Mouse (Mus musculus): ENCODE results near the gene Rev1.

The Rev1 gene

DNA sequence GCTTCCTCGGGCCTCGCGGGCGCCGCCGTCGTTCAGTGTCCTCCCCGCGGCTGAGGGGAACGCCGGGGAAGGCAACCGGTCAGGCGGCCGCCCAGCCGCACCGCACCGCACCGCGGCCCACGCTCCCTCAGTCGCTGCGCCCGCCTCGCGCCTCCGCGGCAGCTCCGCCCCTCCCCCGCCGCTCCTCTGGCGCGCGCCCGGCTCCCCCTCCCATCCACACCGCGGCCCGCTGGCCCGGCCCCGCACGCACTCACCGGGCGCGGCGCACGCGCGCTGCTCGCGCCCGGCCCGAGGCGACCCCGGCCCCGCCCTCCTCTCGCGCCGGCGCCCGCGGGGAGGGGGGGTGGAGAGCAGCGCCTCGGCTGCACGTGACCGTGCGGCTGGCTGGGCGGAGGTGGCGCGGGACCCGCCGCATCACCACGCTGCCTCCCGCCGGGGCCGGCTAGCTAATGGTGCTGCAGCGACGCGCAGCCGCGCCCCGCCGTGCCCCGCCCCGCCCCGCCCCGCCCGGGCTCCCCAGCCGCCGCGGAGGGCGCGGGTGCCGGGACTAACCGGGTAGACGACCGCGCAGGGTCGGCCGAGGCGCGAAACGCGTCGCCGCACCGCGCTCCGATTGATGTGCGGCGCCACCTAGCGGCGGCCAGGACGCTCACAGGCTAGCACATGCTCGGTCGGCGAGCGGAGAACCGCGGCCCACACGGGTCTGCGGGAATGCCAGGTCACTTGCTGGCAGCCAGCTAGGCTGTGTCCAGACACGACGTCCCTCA is at the start of gene Rev1:
Gene Rev1 (minus strand): TSS at position 301 of the 767 bp plus-strand sequence.
- peak; percentile 81 for ATAC-seq (ENCODE audit: insufficient number of reproducible peaks, low FRiP score, low TSS enrichment)

DNA sequence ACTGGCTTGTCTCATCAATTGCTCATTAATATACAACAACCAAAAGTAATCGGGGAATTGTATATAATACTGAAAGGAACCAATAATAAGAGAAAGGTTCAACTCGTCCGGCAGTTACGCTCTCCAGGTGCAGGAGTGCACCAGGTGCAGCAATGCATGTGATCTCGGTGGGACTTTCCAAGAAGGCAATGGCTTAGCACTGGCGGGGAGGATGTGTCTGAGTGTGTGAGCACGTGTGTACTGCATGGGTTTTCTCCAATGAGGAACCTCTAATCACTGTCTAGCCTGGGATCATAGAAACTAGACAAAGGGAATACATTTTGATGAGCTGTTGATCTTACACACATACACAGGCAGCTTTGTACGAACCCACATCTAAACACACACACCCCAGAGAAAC is 49.3 kb upstream of the Rev1 start:
- ATAC-seq (ENCODE audit: insufficient number of reproducible peaks, low FRiP score, low TSS enrichment) = no peak

DNA sequence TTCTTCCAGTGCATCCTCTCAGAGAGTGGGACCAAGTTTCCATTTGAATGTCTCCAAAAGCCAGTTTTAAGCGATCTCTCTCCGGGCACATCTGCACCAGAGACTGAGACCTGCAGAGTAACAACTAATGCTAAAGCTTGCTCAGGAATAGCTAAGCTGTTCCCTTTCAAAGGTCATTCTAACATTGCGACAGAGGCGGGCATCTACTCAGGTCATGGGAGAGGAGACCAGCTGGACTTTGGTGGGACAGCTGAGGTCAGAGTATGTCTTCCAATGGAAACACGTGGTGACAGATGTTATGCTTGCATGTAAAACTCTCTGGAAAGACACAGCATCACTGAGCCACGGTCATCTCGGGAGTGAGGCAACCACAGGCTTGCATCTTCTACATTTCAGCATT is 46.5 kb upstream of the Rev1 start:
- ATAC-seq (ENCODE audit: insufficient number of reproducible peaks, low FRiP score, low TSS enrichment) = no peak

DNA sequence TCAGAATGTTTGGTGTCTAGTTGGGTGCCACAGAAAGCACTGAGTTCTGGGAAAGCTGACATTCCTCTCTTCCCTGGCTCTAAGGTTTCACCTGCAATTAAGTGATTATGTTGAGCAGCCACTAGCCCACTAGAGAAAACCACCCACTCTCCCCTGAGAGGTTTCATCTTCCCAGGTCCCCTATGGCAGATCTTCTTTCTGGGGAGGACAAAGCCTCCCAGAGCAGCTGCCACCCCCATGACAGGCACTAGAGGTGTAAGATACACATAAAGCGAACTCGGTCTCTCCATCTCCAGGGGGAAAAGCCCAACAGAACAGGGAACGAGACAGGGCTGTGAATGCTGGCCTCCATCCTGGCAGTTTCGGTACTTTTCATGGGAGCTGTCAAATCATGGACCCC is 42.3 kb upstream of the Rev1 start:
- ATAC-seq (ENCODE audit: insufficient number of reproducible peaks, low FRiP score, low TSS enrichment) = no peak

- ATAC-seq (ENCODE audit: insufficient number of reproducible peaks, low FRiP score, low TSS enrichment) = no peak
Measured at GRCm38 (mm10) chr1:38165696-38166095, 36.1 kb upstream of the Rev1 start.

- no peak for ATAC-seq (ENCODE audit: insufficient number of reproducible peaks, low FRiP score, low TSS enrichment)
Measured at GRCm38 (mm10) chr1:38150086-38150485, 20.5 kb upstream of the Rev1 start.

DNA sequence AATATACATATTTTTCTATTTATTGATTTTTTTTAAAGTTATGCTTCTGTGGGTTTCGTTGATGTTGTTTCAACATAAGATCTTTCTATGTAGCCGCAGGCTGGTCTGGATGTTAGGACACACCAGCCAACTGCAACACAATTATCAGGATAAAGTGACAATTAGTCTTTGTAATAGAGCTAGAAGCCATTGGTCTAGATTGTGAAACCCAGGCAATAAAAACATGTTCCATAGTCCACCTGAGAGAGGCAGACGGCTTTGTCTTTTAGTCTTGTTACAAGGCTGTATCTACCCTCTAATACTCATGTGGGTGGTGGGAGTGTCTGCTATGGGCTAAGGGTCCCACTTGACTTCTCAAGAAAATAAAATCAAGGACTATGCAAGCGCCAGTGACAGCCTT is 16.4 kb upstream of the Rev1 start:
- ATAC-seq (ENCODE audit: insufficient number of reproducible peaks, low FRiP score, low TSS enrichment) = no peak

DNA sequence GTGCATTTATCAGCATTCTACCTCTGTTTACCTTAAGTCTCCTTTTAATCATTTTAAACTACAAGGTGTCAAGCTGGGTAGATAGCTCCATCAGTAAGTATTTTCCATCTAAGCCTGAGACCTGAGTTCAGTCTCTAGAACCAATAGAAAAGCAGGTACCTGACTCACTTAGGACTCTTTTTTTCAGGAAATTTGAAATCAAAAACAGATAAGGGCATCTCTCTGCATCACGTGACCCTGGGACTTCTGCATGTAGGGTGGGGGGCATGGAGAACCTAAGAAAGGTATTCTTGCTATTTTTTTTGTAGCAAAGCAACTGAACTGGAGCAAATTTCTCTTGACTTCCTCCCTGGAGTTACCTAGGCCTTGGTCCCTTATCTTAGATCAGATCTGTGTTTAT is 11.8 kb upstream of the Rev1 start:
- no peak for ATAC-seq (ENCODE audit: insufficient number of reproducible peaks, low FRiP score, low TSS enrichment)

DNA sequence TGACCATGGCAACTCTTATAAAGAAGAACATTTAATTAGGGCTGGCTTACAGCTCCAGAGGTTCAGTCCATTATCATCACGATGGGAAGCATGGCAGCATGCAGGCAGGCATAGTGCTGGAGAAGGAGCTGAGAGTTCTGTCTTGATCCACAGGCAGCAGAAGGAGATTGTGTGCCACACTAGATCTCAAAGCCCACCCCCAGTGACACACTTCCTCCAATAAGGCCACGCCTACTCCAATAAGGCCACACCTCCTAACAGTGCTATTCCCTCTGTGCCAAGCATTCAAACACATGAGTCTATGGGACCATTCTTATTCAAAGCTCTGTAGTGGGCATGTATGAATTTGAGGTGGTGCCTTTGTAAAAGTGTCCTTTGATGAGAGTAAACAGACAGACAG is 11.3 kb upstream of the Rev1 start:
- no peak for ATAC-seq (ENCODE audit: insufficient number of reproducible peaks, low FRiP score, low TSS enrichment)

DNA sequence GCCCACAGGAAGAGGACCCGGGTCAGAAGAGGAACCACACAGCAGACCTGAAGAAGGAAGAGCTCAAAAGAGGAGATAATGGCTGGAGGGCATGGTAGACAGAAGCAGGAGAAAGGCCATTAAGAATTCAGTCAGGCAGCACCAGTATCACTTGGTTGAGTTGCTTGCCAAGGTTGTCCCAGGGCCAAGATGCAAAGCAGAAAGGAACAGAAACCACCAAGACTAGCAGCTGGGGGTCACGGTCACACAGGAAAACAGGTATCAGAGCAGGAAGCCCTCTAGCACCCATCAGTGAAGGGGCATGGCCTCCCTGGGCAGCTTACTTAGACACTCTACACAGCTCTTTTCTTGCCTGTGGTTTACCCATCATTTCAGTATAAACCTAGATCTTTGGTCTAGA is 9.8 kb upstream of the Rev1 start:
- no peak for ATAC-seq (ENCODE audit: insufficient number of reproducible peaks, low FRiP score, low TSS enrichment)

- no peak for ATAC-seq (ENCODE audit: insufficient number of reproducible peaks, low FRiP score, low TSS enrichment)
Measured at GRCm38 (mm10) chr1:38132942-38133341, 3.3 kb upstream of the Rev1 start.

DNA sequence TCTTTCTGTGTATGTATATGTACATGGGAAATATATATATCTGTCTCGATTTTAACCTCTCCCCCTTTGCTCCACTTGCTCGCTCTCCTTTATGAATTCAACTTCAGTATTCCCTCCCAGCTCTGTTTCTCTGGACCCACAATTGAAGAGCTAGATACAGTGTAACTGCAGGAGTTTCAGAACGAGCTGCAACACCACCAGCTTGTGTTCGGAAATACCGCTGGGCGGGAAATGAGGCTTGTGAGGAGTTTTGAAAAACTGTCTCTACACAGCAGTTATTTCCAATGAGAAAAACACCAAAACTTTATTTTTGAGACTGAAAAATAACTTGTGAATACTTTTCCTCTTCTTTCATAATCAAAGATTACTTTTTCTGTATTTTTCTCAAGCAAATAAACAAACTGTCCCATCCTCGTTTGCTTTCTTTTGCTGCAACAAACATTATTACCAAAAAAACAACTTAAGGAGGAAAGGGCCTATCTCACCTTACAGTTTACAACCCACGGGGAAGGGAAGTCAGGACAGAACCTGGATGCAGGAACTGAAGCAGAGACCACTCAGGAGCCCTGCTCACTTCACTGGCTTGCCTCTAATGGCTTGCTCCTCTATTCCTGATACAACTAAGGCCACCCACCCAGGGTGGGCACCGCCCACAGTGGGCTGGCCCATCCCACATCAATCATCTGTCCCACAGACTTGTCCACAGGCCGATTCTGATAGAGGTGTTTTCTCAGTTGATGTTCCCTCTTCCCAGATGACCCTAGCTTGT is 1.3 kb upstream of the Rev1 start:
- no peak for ATAC-seq (ENCODE audit: insufficient number of reproducible peaks, low FRiP score, low TSS enrichment)

DNA sequence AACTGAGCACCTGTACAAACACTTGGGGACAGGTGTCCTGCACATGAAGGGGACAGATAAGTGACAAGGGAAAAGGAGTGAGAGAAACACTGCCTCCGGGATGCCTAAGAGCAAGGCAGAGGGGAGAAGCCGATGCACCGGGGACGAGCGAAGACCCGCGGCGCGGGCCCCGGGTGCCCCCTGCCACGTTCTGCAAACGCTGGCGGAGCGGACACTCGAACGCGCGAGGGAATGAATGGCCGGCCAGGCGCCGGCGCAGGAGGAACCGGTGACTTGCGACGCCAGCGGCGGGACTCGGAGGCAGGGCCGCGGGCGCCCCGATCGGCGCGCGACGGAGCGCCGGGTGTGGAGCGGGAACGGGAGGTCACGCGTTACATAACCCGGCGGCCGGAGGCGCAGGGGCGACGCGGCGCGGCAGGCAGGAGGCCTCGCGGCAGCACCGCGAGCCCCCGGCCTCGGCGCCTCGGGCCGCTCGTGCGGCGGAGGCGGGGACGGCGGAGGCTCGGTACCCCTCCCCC is 623 bp downstream of the Rev1 start:
- peak; percentile 57 for ATAC-seq (ENCODE audit: insufficient number of reproducible peaks, low FRiP score, low TSS enrichment)

DNA sequence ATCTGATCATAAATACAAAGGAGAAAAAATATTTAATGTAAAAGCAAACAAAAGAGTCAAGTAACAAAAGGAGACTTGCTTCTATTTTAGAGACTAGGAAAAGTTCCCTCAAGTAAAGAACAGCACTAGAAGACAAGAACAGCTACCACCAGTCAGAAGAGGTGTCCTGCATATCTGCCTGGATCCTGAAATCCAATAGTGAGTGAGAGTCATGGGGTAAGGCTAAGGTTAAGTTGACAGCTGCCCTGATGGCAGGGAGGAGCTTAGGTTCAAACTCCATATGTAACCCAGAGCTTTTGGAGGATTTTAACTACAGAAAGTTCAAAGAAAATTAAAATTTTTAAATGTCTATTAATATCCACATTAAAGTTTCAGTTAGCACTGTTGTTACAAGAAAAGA is 2.6 kb downstream of the Rev1 start:
- no peak for ATAC-seq (ENCODE audit: insufficient number of reproducible peaks, low FRiP score, low TSS enrichment)

DNA sequence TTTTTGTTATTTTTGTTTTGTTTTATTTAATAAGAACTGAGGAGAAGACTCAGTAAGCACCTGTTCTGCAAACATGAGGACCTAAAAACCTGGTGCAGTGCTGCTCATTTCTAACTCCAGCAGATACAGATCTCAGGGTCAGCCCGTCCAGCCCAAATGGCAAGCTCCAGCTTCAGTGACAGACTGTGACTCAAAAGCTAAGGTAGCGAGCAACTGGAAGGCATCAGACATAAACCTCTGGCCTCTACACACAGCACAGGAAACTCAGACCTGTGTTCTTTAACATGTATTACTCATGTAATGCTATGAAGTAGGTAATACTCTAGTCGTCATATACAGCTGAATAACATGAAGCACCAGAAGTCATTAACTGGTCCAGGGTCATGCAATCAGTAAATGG is 3.2 kb downstream of the Rev1 start:
- no peak for ATAC-seq (ENCODE audit: insufficient number of reproducible peaks, low FRiP score, low TSS enrichment)

DNA sequence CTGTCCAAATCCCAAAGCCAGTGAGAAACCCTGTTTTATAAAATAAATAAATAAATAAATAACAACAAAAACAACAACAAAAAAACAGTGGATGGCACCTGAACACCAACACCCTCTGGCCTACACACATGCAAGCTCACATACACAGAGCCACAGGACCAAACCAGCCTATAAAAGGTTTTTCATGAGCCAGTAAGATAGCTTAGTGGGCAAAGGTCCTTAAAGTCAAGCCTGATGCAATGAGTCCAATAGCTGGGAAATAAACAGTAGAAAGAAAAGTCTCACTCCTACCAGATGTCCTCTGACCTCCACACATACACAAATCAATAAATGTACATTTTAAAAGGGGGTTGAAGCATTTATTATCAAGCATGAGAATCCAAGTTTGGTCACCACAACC is 5.3 kb downstream of the Rev1 start:
- ATAC-seq (ENCODE audit: insufficient number of reproducible peaks, low FRiP score, low TSS enrichment) = no peak

- no peak for ATAC-seq (ENCODE audit: insufficient number of reproducible peaks, low FRiP score, low TSS enrichment)
Measured at GRCm38 (mm10) chr1:38120877-38121276, 8.7 kb downstream of the Rev1 start.

DNA sequence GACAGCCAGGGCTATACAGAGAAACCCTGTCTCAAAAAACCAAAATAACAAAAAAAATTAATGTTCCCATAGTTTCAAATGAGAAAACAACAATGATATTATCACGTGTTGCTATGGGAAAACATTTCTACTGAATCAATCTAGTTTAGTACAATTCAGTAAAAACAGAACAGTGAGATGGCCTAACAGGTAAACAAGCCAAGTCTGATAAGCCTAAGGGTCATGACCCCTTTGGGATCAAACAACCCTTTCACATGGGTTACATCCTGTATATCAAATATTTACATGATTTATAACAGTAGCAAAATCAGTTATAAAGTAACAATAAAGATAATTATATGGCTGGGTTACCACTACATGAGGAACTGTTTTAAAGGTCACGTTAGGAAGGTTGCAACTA is 11.0 kb downstream of the Rev1 start:
- no peak for ATAC-seq (ENCODE audit: insufficient number of reproducible peaks, low FRiP score, low TSS enrichment)

DNA sequence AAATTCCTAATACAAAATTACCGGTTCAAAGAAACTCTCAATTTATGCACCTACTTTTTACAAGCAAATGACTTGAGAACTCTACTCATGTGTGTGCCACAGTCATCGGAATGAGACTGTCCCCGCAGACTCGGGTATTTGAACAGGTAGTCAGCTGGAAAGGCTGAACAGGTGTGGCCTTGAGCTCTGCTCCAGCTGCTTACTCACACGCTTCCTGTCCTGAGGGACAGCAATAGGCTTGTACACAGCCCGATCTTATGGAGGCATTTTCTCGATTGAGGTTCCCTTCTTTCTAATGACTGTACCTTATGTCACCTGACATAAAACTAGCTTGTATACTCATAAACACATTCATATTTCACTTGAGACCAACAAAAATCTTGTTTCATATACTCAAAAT is 19.8 kb downstream of the Rev1 start:
- ATAC-seq (ENCODE audit: insufficient number of reproducible peaks, low FRiP score, low TSS enrichment) = no peak

GRCm38 (mm10) chr1:38103813-38104212 is 25.8 kb downstream of the Rev1 start:
- ATAC-seq (ENCODE audit: insufficient number of reproducible peaks, low FRiP score, low TSS enrichment) = no peak

DNA sequence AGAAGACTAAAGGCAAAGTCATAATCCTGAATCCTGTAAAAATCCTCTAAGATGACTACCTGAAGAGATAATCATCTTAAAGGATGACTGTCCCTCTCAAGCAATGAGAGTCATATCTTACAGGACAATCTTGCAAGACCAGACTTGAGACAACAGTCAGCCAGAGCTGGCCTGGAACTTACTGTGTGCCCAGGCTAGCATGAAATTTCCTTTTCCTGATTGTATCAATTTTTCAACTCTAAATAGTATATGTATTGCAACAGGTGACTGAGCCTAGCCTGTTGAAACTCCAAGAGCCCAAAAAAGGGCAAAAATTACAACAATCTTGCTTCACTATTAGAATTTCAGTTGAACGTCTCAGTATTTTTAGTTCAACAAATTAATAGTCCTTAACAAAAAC is 26.4 kb downstream of the Rev1 start:
- no peak for ATAC-seq (ENCODE audit: insufficient number of reproducible peaks, low FRiP score, low TSS enrichment)

- no peak for ATAC-seq (ENCODE audit: insufficient number of reproducible peaks, low FRiP score, low TSS enrichment)
Measured at GRCm38 (mm10) chr1:38081316-38081715, 48.3 kb downstream of the Rev1 start.

Measured in cerebellum, adult (tissue).